Mouse (Mus musculus): Measurements from ENCODE around the gene Wdr49.
"Not testable (repeated sequence)": the region's sequence is repeated elsewhere in the genome, so short reads cannot be mapped to it uniquely, and the experiment has no call there.

The Wdr49 gene

GRCm38 (mm10) chr3:75304621-75305020 lies 177.3 kb downstream of the Wdr49 start:
- in situ Hi-C loops (cut with MboI, MseI), result no loop called here

- in situ Hi-C loops (cut with MboI, MseI), result no loop called here
Measured at GRCm38 (mm10) chr3:75301072-75301471, 180.9 kb downstream of the Wdr49 start.

GRCm38 (mm10) chr3:75299464-75299863 lies 182.5 kb downstream of the Wdr49 start:
- in situ Hi-C loops (cut with MboI, MseI), result not testable (repeated sequence)

- in situ Hi-C loops (cut with MboI, MseI), result no loop called here
Measured at GRCm38 (mm10) chr3:75297758-75298111, 184.2 kb downstream of the Wdr49 start.

- in situ Hi-C loops (cut with MboI, MseI), result no loop called here
Measured at GRCm38 (mm10) chr3:75297026-75297757, 184.8 kb downstream of the Wdr49 start.

- in situ Hi-C loops (cut with MboI, MseI), result no loop called here
Measured at GRCm38 (mm10) chr3:75293243-75293642, 188.7 kb downstream of the Wdr49 start.

GRCm38 (mm10) chr3:75277455-75277854 lies 204.5 kb downstream of the Wdr49 start:
- in situ Hi-C loops (cut with MboI, MseI), result no loop called here

GRCm38 (mm10) chr3:75276522-75276921 lies 205.4 kb downstream of the Wdr49 start:
- in situ Hi-C loops (cut with MboI, MseI), result no loop called here

GRCm38 (mm10) chr3:75275127-75275526 lies 206.8 kb downstream of the Wdr49 start:
- in situ Hi-C loops (cut with MboI, MseI), result no loop called here

- in situ Hi-C loops (cut with MboI, MseI), result no loop called here
Measured at GRCm38 (mm10) chr3:75269978-75270377, 212.0 kb downstream of the Wdr49 start, which contains the start of gene Serpini2. TSS of gene Serpini2 (minus strand) at chr3:75270078.

GRCm38 (mm10) chr3:75259356-75259755 lies 222.6 kb downstream of the Wdr49 start:
- in situ Hi-C loops (cut with MboI, MseI), result no loop called here
